ENCODE assay signal across 36 mouse cellular contexts in genomic region chr11:106338029-106338428, GRCm38 (mm10). TPM values are rescaled to one million over a fixed set of nuclear protein-coding genes. Genes with fewer than 3 reads are reported as not detected.
"Had no signal": no experiment of that assay in that cellular context is flagged by ENCODE, and none has a peak within 500 bp of the region (broad histone marks: within the 10 kb centered on the region; RNA-seq: fewer than 3 reads in every experiment).

No protein-coding gene starts in this region.

- H3K36me3 ChIP-seq: heart, embryonic 13.5 days; heart, embryonic 15.5 days; hindbrain, embryonic 13.5 days; hindbrain, embryonic 15.5 days; kidney, embryonic 15.5 days; limb, embryonic 10.5 days; limb, embryonic 12.5 days had no signal

- H3K27ac ChIP-seq: heart, adult 2 months; heart, embryonic 13.5 days; heart, embryonic 15.5 days; hindbrain, embryonic 13.5 days; hindbrain, embryonic 15.5 days; hindbrain, postnatal 0 days; kidney, embryonic 15.5 days; kidney, postnatal 0 days; left cerebral cortex, adult 2 months; limb, embryonic 10.5 days; limb, embryonic 12.5 days had no signal

- ATAC-seq: forebrain, embryonic 16.5 days; hindbrain, postnatal 0 days; intestine, embryonic 16.5 days had no signal

- H3K4me2 ChIP-seq: heart, embryonic 11.5 days; heart, embryonic 13.5 days; heart, embryonic 15.5 days; hindbrain, embryonic 13.5 days; hindbrain, embryonic 15.5 days; kidney, embryonic 15.5 days; limb, embryonic 12.5 days; liver, embryonic 11.5 days had no signal

- DNase-seq: heart, adult 11 months; heart, adult 2 months; heart, postnatal 14 days; heart, postnatal 36 days; kidney, adult 11 months; kidney, adult 2 months; kidney, adult 9 months; kidney, postnatal 14 days; kidney, postnatal 36 days; layer of hippocampus, adult 9-11 months; liver had no signal

- H3K4me1 ChIP-seq: hindbrain, embryonic 15.5 days had no signal

- H3K27me3 ChIP-seq: heart, embryonic 13.5 days; heart, embryonic 15.5 days; hindbrain, embryonic 13.5 days; hindbrain, embryonic 15.5 days; kidney, embryonic 15.5 days had no signal

- H3K9ac ChIP-seq: heart, embryonic 13.5 days; heart, embryonic 15.5 days; hindbrain, embryonic 13.5 days; hindbrain, embryonic 15.5 days; kidney, embryonic 15.5 days; limb, embryonic 12.5 days had no signal

- H3K4me3 ChIP-seq: heart, adult 2 months; heart, embryonic 13.5 days; heart, embryonic 15.5 days; hindbrain, embryonic 13.5 days; hindbrain, embryonic 15.5 days; kidney, embryonic 15.5 days; left cerebral cortex, adult 2 months; limb, embryonic 10.5 days; limb, embryonic 12.5 days had no signal

- H3K9me3 ChIP-seq: heart, embryonic 13.5 days; heart, embryonic 15.5 days; hindbrain, embryonic 13.5 days; hindbrain, embryonic 15.5 days; kidney, embryonic 15.5 days; limb, embryonic 10.5 days; limb, embryonic 12.5 days had no signal

RNA-seq across cellular contexts. Expression of gene Scn4a, which starts 15.1 kb away (rescaled TPM):
- total RNA-seq: hematopoietic stem cell, adult 5-6 weeks; layer of hippocampus, postnatal 14 days; left cerebral cortex, adult 2 months; left cerebral cortex, postnatal 36 days had no signal
- polyA plus RNA-seq: hindbrain, embryonic 15.5 days; intestine, embryonic 16.5 days; limb, embryonic 10.5 days; liver, embryonic 11.5 days had no signal

RNA-seq across cellular contexts. Expression of gene Cd79b, which starts 23.5 kb away (rescaled TPM):
- total RNA-seq: layer of hippocampus, adult 18-20 months; left cerebral cortex, adult 2 months; left cerebral cortex, postnatal 14 days had no signal

RNA-seq across cellular contexts. Expression of gene Prr29, which starts 27.2 kb away (rescaled TPM):
- total RNA-seq: hematopoietic stem cell, adult 5-6 weeks; hindbrain, postnatal 0 days; layer of hippocampus, adult 18-20 months; left cerebral cortex, adult 2 months; left cerebral cortex, postnatal 14 days; left cerebral cortex, postnatal 36 days had no signal
- polyA plus RNA-seq: forebrain, embryonic 16.5 days; hindbrain, embryonic 11.5 days; hindbrain, embryonic 13.5 days; hindbrain, embryonic 15.5 days; hindbrain, postnatal 0 days; limb, embryonic 10.5 days; limb, embryonic 12.5 days; liver, embryonic 11.5 days had no signal

RNA-seq across cellular contexts. Expression of gene Gh, which starts 36.4 kb away (rescaled TPM):
- total RNA-seq: gastrocnemius, adult 8-10 months; heart, adult 2 months; heart, postnatal 14 days; heart, postnatal 36 days; hematopoietic stem cell, adult 5-6 weeks; hindbrain, postnatal 0 days; layer of hippocampus, adult 18-20 months; layer of hippocampus, postnatal 14 days; left cerebral cortex, adult 2 months; left cerebral cortex, postnatal 14 days; left cerebral cortex, postnatal 36 days had no signal
- polyA plus RNA-seq: forebrain, embryonic 16.5 days; gonadal fat pad, adult 2 months; heart, adult 2 months; heart, embryonic 11.5 days; heart, embryonic 13.5 days; heart, embryonic 15.5 days; heart, postnatal 0 days; hindbrain, embryonic 11.5 days; hindbrain, embryonic 13.5 days; hindbrain, embryonic 15.5 days; hindbrain, postnatal 0 days; intestine, embryonic 14.5 days; intestine, embryonic 16.5 days; kidney, embryonic 15.5 days; kidney, postnatal 0 days; limb, embryonic 10.5 days; limb, embryonic 12.5 days; limb, embryonic 14.5 days; liver, embryonic 11.5 days had no signal
